Mouse (Mus musculus): ENCODE measurements around the gene Tmprss15. TPM values are rescaled to one million over a fixed set of nuclear protein-coding genes. Genes with fewer than 3 reads are reported as not detected.

Tmprss15 gene
- polyA plus RNA-seq, 1 experiment: not detected

DNA sequence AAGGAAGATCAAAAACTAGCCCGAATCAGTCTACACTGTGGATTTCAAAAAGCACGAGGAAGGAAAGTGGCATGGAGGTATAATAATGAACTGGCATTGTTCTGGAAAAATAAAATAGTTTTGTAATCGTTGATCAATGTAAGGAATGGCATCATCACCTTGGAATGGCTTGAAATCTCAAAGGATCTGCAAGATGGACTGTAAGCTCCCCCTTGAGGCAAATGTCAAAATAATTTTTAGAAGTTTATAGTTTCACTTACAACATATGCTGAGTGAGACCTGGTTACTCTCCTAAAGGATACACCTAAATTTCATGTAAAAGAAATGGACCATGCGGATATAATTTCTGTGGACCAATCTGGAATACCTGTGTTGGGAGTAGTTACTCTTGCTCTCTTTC, 140.5 kb downstream of the Tmprss15 start:
- TF ChIP-seq CTCF (IDR thresholded peaks at IDR 0.05; ENCODE audit: control insufficient read depth, insufficient read depth, low read length) (no peak), POLR2A (IDR thresholded peaks at IDR 0.05; ENCODE audit: borderline replicate concordance, control insufficient read depth, low read depth, low read length) (no peak)
- 62% methylated on average over 4 of the region's 4 CpGs for WGBS
- Histone ChIP-seq H3K27ac (ENCODE audit: control insufficient read depth, insufficient read depth, low read depth, low read length, poor library complexity) (no peak overlapping the region), H3K4me3 (replicated peaks; ENCODE audit: control insufficient read depth, low read depth, low read length) (no peak overlapping the region), H3K4me1 (ENCODE audit: control insufficient read depth, insufficient read depth, low read length) (no peaks in the 10 kb centered on the region)

DNA sequence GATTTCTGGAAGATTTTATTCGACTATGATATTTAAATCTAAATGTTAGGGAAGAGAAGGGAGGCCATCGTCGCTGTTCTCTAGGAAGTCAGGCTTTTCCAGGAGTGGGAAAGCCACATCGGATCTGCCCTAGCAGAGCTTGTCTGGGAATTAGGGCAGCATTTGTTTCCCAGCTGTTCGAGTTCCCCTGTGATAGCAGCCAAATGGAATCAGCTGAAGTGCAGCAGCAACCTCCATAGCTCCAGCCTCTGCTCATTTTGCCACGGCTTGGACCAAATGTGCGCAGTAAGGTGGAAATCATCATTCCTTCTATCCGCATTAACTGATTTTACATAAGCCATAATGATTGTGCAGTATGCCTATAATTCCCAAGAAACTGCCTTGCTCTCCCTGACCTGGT, 153.1 kb downstream of the Tmprss15 start:
- Histone ChIP-seq H3K4me3 (replicated peaks; ENCODE audit: control insufficient read depth, low read depth, low read length) (no peak overlapping the region), H3K4me1 (ENCODE audit: control insufficient read depth, insufficient read depth, low read length) (no peaks in the 10 kb centered on the region), H3K27ac (ENCODE audit: control insufficient read depth, insufficient read depth, low read depth, low read length, poor library complexity) (no peak overlapping the region)
- 65% methylated on average over 8 of the region's 8 CpGs for WGBS
- no peak for TF ChIP-seq POLR2A (IDR thresholded peaks at IDR 0.05; ENCODE audit: borderline replicate concordance, control insufficient read depth, low read depth, low read length)
- no peak for TF ChIP-seq CTCF (IDR thresholded peaks at IDR 0.05; ENCODE audit: control insufficient read depth, insufficient read depth, low read length)

DNA sequence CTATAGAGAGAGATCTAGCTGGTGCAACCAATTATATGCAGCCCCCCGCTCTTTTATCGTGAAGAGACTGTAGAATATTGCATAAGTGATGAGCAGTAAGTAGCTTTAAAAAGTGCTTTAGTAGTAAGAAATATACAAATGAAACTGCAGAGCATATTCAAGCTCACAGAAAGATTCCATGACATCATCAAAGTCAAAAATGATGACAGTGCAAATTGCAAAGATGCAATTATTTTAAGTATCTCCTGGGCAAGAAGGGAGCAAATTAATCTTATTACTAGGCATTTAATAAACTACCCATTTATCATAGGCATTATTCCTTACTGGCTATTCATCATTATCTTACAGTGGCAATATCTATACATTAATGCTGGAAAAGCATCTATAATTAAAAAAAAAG, 156.6 kb downstream of the Tmprss15 start:
- TF ChIP-seq CTCF (IDR thresholded peaks at IDR 0.05; ENCODE audit: control insufficient read depth, insufficient read depth, low read length): no peak
- TF ChIP-seq POLR2A (IDR thresholded peaks at IDR 0.05; ENCODE audit: borderline replicate concordance, control insufficient read depth, low read depth, low read length): no peak
- WGBS: 79% methylated on average over 2 of the region's 2 CpGs
- Histone ChIP-seq H3K4me3 (replicated peaks; ENCODE audit: control insufficient read depth, low read depth, low read length) (no peak overlapping the region), H3K27ac (ENCODE audit: control insufficient read depth, insufficient read depth, low read depth, low read length, poor library complexity) (no peak overlapping the region), H3K4me1 (ENCODE audit: control insufficient read depth, insufficient read depth, low read length) (no peaks in the 10 kb centered on the region)

DNA sequence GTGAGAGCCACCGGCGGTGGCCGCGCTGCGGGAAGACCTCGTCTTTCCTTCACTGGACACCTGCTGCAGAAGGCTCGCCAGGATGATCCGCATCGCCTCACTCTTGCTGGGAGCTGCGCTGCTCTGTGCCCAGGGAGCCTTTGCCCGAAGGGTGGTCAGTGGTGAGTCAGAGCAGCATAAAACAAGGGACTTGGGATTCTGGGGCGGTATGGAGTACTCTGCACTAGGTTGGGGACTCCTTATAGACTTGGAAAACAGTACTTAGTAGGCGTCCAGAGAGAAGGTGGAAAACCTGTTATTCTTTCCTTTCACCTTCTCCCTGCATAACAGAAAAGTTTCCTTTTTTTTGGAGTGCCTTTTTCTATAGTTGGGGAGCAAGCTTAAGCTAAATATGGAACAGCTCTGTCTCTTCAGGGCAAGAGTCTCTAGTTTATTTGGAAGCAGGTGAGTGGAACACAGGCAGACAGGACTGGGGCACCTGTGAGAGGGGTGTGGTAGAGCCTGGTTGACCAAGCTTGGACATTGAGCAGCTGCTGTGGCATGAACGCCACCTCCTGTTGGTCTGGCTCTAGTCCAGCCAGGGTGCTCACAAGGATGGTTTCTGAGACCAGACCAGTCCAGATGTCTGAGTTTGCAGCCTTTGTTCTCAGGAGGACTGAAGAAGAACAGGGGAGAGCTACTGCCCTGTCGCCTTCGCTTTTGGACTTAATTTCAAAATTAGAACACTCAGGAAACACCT, 159.4 kb downstream of the Tmprss15 start:
- 14% methylated on average over 16 of the region's 16 CpGs for WGBS
- Histone ChIP-seq H3K4me3 (replicated peaks; ENCODE audit: control insufficient read depth, low read depth, low read length) (no peak overlapping the region), H3K27ac (ENCODE audit: control insufficient read depth, insufficient read depth, low read depth, low read length, poor library complexity) (no peak overlapping the region), H3K4me1 (ENCODE audit: control insufficient read depth, insufficient read depth, low read length) (no peaks in the 10 kb centered on the region)
- TF ChIP-seq CTCF (IDR thresholded peaks at IDR 0.05; ENCODE audit: control insufficient read depth, insufficient read depth, low read length) (no peak), POLR2A (IDR thresholded peaks at IDR 0.05; ENCODE audit: borderline replicate concordance, control insufficient read depth, low read depth, low read length) (no peak)

DNA sequence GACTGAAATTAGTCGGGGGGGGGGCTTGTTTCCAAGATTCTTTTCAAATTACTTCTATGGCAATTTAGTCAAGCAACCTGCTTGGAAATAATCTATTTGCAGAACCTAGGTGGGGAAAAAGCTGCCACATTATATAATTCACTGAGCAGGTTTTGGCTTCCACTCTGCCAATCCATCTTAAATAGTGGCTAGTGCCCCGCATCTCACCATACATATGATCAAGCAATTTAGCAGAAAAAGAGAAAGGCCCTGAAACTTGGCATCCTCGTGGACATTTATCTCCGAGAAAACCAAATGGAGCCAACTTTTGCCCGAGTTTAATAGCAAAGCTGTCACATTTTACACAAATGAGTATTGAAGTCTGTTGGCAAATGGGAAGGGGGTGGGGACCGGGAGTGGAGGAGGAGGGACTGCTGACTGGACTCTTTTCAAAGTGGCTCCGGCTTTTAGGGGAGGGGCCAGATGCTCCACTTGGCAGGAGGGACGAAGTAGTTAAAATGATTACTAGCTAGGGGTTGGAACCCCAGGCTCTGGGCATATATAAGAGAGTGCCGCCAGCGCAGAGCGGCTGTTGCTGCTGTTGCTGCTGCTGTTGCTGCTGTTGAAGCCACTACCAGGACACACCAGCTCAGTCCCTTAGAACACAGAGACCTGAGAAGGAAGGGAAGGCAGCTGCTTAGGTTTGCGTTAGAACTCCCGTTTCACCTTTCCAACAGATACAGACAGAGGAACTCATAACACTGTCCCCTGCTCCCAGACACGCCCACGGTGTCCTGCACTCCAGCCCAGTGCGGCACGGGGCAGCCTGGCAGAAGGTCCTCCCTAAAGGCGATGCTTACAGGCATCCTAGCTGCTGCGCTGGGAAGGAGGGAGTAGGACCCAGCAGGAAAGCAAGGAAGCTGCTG, 160.3 kb downstream of the Tmprss15 start, which contains the start of gene Chodl:
Gene Chodl, plus strand, starts transcription at position 567 of the 905 bp plus-strand sequence.
- Histone ChIP-seq H3K4me3 (replicated peaks; ENCODE audit: control insufficient read depth, low read depth, low read length) (no peak within 1 kb of the TSS), H3K27ac (ENCODE audit: control insufficient read depth, insufficient read depth, low read depth, low read length, poor library complexity) (no peak within 1 kb of the TSS), H3K4me1 (ENCODE audit: control insufficient read depth, insufficient read depth, low read length) (no peaks in the 10 kb centered on the region)
- WGBS: 14% methylated on average over 19 of the region's 19 CpGs
- no peak for TF ChIP-seq CTCF (IDR thresholded peaks at IDR 0.05; ENCODE audit: control insufficient read depth, insufficient read depth, low read length)
- TF ChIP-seq POLR2A (IDR thresholded peaks at IDR 0.05; ENCODE audit: borderline replicate concordance, control insufficient read depth, low read depth, low read length): no peak

DNA sequence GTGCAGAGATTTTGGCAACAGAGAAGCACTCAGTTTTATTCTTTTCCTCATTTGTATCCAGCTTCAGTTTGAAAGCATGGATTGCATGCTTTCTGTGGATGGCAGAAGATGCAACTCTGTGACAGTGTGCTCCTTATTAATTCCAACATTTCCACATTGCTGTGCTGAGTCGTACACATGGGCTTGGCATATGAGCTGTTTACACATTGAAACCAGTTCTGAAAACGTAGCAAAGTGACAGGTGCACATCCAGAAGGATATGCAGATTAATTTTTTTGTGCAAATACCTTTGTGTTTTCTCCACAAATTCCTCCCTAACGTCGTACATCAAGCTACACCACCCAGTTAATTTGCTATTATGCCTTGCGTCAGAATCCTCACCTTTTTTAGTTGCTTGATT, 168.3 kb downstream of the Tmprss15 start:
- Histone ChIP-seq H3K4me3 (replicated peaks; ENCODE audit: control insufficient read depth, low read depth, low read length) (no peak overlapping the region), H3K4me1 (ENCODE audit: control insufficient read depth, insufficient read depth, low read length) (no peaks in the 10 kb centered on the region), H3K27ac (ENCODE audit: control insufficient read depth, insufficient read depth, low read depth, low read length, poor library complexity) (no peak overlapping the region)
- WGBS: 63% methylated on average over 5 of the region's 5 CpGs
- no peak for TF ChIP-seq CTCF (IDR thresholded peaks at IDR 0.05; ENCODE audit: control insufficient read depth, insufficient read depth, low read length)
- TF ChIP-seq POLR2A (IDR thresholded peaks at IDR 0.05; ENCODE audit: borderline replicate concordance, control insufficient read depth, low read depth, low read length): no peak

Other genes starting within 250 kb of the Tmprss15 start
- not detected in 2 replicates for gene Chodl, start 160.1 kb downstream of the Tmprss15 start, polyA plus RNA-seq (2011; ENCODE audit: insufficient read depth, insufficient read length, low replicate concordance, missing spikeins)